Mouse (Mus musculus) stomach, embryonic 16.5 days (tissue): Measurements from ENCODE around the gene Reck. TPM values are rescaled to one million over a fixed set of nuclear protein-coding genes. Genes with fewer than 3 reads are reported as not detected.
A peak's percentile ranks its signal among the peaks of the same experiment; 100 is the strongest.

ENCODE experiments used
- ATAC-seq: fragments of 200-750 bp; cut with Nextera tagmentation; 2 replicates; pipeline ENCODE4 v1.8.0; 2017; ENCODE audit warnings: moderate number of reproducible peaks, moderate TSS enrichment; ENCODE audit not compliant: insufficient read depth, low FRiP score
- H3K27ac ChIP-seq: fragments of 300-500 bp; sonication (generic); 2 replicates; pipeline ENCODE4 v1.5.1; 2014; ENCODE audit warnings: low read length
- H3K27me3 ChIP-seq: fragments of 300-500 bp; sonication (generic); 2 replicates; pipeline ENCODE4 v1.6.1; 2014; ENCODE audit warnings: low read length, control low read depth, mixed read lengths; ENCODE audit not compliant: control insufficient read depth, insufficient read depth
- H3K36me3 ChIP-seq: fragments of 300-500 bp; sonication (generic); 2 replicates; pipeline ENCODE4 v1.6.1; 2014; ENCODE audit warnings: low read length; ENCODE audit not compliant: control insufficient read depth, insufficient read depth
- H3K4me1 ChIP-seq: fragments of 300-500 bp; sonication (generic); 2 replicates; pipeline ENCODE4 v1.6.1; 2014; ENCODE audit warnings: low read length, control low read depth, mixed read lengths; ENCODE audit not compliant: control insufficient read depth, insufficient read depth
- H3K4me2 ChIP-seq: fragments of 300-500 bp; sonication (generic); 2 replicates; pipeline ENCODE4 v1.6.1; 2014; ENCODE audit warnings: low read depth, low read length, mixed read lengths
- H3K4me3 ChIP-seq: fragments of 300-500 bp; sonication (generic); replicated peaks from 2 replicates; pipeline ENCODE4 v1.5.1; 2014; ENCODE audit warnings: mild to moderate bottlenecking, low read length
- H3K9ac ChIP-seq: fragments of 300-500 bp; sonication (generic); 2 replicates; pipeline ENCODE4 v1.6.1; 2014; ENCODE audit warnings: low read length
- H3K9me3 ChIP-seq: fragments of 300-500 bp; sonication (generic); replicated peaks from 2 replicates; pipeline ENCODE4 v1.6.1; 2016; ENCODE audit warnings: low read length, control low read depth; ENCODE audit not compliant: control insufficient read depth
- WGBS: fragments of 180-500 bp; shearing (Covaris S2); extraction: QIAGEN DNeasy Blood & Tissue Kit; methylation state at CpG from one replicate; pipeline ENCODE4 v1.1.7; 2014; 5-methylcytosine and 5-hydroxymethylcytosine counted together
- polyA plus RNA-seq: library from polyadenylated mRNA; unstranded; fragments of >200 nt; fragmentation: Nextera tagmentation; extraction: Ambion mirVana; gene quantifications from 2 replicates; pipeline ENCODE4 v1.2.1, GENCODE M21; 2015

Reck gene
- polyA plus RNA-seq, 1 experiment from 2014 or later, result 23.8 TPM

GRCm38 (mm10) chr4:43959523-43960179 is 84.3 kb downstream of the Reck start:
- H3K4me3 ChIP-seq, result peak overlapping the region; percentile 71; the same call in 1 of the 2 replicates
- no peaks in the 10 kb centered on the region for H3K36me3 ChIP-seq
- H3K9me3 ChIP-seq, result no peaks in the 10 kb centered on the region
- H3K4me1 ChIP-seq, result peaks cover 38% of the 10 kb centered on the region
- no peak for ATAC-seq
- H3K27ac ChIP-seq, result peak overlapping the region; percentile 34
- WGBS, result 45% methylated on average over 9 of the region's 9 CpGs
- H3K9ac ChIP-seq, result peak overlapping the region; percentile 61
- H3K27me3 ChIP-seq, result no peaks in the 10 kb centered on the region
- peak overlapping the region; percentile 89 for H3K4me2 ChIP-seq

GRCm38 (mm10) chr4:43960207-43960606 is 84.9 kb downstream of the Reck start:
- H3K4me1 ChIP-seq, result peaks cover 43% of the 10 kb centered on the region

DNA sequence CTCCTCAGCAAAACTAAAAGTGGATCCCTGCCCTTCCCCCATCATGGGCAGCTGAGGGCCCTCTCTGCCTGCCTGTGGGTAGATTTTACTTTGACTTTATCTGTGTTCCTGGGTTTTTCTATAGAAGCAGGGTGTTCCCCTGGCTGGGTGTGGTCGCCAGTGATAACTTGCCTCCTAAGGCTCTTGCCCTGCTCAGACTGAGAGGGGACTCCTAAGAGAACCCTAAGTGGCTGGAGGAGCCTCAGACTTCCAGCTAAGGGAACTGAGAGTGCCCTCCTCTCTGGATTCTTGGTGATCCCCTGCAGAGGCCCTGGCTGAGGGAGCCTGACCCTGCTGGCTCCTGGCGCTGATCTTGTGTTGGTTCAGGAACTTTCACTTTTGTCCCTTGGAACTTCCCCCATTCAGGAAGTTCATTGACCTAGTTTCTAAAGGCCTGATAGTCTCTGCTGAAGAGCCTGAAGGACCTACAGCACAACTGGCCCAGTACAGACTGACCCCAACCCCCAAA is 89.0 kb downstream of the Reck start:
- peak; percentile 48; the same call in 1 of the 2 replicates for ATAC-seq
- no peaks in the 10 kb centered on the region for H3K9me3 ChIP-seq
- H3K27ac ChIP-seq, result peak overlapping the region; percentile 88
- WGBS, result 37% methylated on average over 2 of the region's 2 CpGs
- no peaks in the 10 kb centered on the region for H3K27me3 ChIP-seq
- peak overlapping the region; percentile 56 for H3K9ac ChIP-seq
- no peaks in the 10 kb centered on the region for H3K36me3 ChIP-seq
- peak overlapping the region; percentile 36 for H3K4me2 ChIP-seq
- H3K4me1 ChIP-seq, result peaks cover 51% of the 10 kb centered on the region
- 0 out of 2 replicates have a peak overlapping the region, but pooled peaks have one; percentile 5 for H3K4me3 ChIP-seq

More at GRCm38 (mm10) chr4:43960207-43960606, 84.9 kb downstream of the Reck start:
- Histone ChIP-seq H3K4me2 (peak overlapping the region; percentile 89), H3K9me3 (no peaks in the 10 kb centered on the region), H3K9ac (peak overlapping the region; percentile 61; the same call in 1 of the 2 replicates), H3K36me3 (no peaks in the 10 kb centered on the region), H3K27me3 (no peaks in the 10 kb centered on the region), H3K4me3 (0 out of 2 replicates have a peak overlapping the region, but pooled peaks have one; percentile 71), H3K27ac (peak overlapping the region; percentile 34; the same call in 1 of the 2 replicates)
- ATAC-seq, result no peak
- WGBS, result 58% methylated on average over 6 of the region's 6 CpGs

DNA sequence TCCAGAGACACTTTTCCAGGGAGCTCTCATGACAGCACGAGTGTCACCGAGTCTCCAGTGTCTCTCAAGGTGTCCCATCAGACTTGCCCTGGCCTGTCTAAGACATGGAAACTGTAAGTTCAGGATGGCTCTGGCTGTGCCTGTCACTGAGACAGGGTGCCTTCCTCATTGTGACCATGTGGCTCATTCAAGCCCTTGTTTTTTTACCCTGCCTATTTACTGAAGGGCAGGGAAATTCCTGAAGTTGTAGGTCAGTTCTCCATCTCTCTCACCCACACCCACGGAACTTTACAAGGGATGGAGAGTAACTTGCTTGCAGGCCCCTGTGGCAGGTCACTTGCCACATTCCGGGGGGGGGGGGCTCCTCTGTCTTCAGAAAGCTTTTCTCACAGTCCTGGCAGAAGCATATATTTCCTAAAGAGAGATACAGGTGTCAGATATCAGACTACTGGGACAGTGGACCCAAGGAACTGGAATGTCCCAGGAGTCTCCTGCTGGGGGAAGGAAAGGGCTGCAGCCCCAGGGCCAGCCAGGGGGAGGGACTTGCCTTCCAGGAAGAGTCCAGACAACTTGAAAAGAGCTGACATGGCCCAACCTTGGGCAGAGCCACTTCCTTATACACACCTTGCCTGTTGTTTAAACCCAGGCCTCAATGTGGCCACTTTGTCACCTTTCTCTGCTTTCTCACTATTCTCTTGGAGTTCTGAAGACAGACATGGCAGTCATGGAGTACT is 89.8 kb downstream of the Reck start:
- Histone ChIP-seq H3K27me3 (no peaks in the 10 kb centered on the region), H3K4me1 (peaks cover 49% of the 10 kb centered on the region), H3K9ac (peak overlapping the region; percentile 56; the same call in 1 of the 2 replicates), H3K36me3 (no peaks in the 10 kb centered on the region), H3K27ac (peak overlapping the region; percentile 88), H3K4me3 (no peak overlapping the region), H3K4me2 (0 out of 2 replicates have a peak overlapping the region, but pooled peaks have one; percentile 36), H3K9me3 (no peaks in the 10 kb centered on the region)
- peak; percentile 59; the same call in 1 of the 2 replicates for ATAC-seq
- WGBS, result 45% methylated on average over 4 of the region's 4 CpGs

DNA sequence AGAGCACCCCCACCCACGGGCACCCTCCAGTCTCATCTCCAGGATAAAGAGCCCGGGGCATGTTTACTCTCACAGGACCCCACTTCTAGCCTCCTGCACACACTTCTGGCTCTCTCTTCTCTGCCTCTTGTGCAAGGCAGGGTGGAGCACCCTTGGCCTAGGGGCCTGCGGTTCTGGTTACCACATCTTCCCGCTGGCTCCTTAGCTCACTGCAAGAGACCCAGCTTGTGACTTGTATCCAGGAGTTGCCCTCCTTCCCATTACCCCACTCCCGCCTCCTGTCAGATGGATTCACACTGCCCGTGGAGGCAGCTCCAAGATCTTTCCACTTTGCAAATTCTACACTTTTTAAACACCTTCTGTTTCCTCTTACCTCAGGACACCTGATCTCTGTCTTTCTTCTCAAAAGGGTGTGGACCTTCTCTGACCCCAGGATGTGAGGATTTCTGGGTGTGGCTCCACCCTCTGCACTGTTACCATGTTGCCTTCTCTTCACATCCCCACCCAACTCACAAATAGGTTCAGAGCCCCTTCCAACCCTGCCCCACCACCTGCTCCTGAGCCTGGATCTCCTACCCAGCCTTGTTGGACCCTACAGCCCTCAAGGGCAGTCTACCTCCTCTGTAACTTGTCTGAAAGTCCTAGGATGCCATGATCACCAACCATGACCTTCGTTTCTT is 90.7 kb downstream of the Reck start:
- H3K36me3 ChIP-seq, result no peaks in the 10 kb centered on the region
- 75% methylated on average over 7 of the region's 7 CpGs for WGBS
- no peak overlapping the region for H3K4me2 ChIP-seq
- H3K27me3 ChIP-seq, result no peaks in the 10 kb centered on the region
- peak overlapping the region; percentile 88 for H3K27ac ChIP-seq
- no peak overlapping the region for H3K4me3 ChIP-seq
- H3K9me3 ChIP-seq, result no peaks in the 10 kb centered on the region
- ATAC-seq, result no peak
- H3K9ac ChIP-seq, result peak overlapping the region; percentile 43; the same call in 1 of the 2 replicates
- peaks cover 49% of the 10 kb centered on the region for H3K4me1 ChIP-seq

DNA sequence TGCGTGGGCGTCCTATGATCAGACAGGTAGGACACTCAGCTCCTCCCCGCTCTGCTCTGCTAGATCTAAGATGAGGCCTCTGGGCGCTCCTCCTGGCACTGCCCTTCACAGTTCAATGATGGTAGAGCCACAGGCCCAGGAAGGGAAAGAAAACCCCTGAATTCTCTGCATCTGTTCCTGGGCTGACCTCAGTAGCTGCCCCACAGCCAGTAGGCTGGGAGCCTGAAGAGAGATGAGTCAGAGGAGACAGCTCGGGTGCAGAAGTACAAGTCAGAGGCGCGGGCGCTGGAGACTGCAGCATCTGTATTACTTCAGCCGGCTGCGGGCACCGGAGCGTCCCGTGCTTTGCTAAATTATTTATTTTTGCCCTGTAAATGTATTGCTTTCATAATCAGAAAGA is 93.3 kb downstream of the Reck start:
- Histone ChIP-seq H3K4me2 (no peak overlapping the region; the same call in 1 of the 2 replicates), H3K36me3 (no peaks in the 10 kb centered on the region), H3K4me3 (no peak overlapping the region), H3K27me3 (no peaks in the 10 kb centered on the region), H3K27ac (peak overlapping the region; percentile 81), H3K4me1 (peaks cover 59% of the 10 kb centered on the region), H3K9ac (0 out of 2 replicates have a peak overlapping the region, but pooled peaks have one; percentile 26), H3K9me3 (no peaks in the 10 kb centered on the region)
- no peak for ATAC-seq
- 50% methylated on average over 13 of the region's 13 CpGs for WGBS

DNA sequence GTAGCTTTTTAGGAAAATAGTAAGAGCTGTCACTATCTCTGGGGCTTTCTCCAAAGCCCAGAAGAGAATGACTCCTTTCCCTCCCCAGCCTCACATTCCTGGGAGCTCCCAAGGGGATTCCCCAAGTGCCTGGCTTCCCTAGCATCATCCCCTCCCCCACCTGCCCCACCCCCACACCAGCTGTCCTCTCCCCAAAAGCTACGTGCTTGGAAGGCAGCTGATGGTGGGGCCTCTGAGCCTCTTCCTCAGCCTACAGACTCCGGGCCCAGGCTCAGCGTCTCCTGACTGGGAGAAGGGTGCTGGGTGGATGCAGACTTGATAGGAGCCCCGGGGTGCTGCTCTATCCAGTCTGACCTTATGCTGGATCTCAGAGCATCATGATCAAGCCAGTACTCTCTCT is 94.0 kb downstream of the Reck start:
- H3K4me3 ChIP-seq, result no peak overlapping the region
- H3K4me2 ChIP-seq, result no peak overlapping the region
- H3K9me3 ChIP-seq, result no peaks in the 10 kb centered on the region
- no peak for ATAC-seq
- H3K36me3 ChIP-seq, result no peaks in the 10 kb centered on the region
- 27% methylated on average over 4 of the region's 4 CpGs for WGBS
- H3K4me1 ChIP-seq, result peaks cover 57% of the 10 kb centered on the region
- H3K27me3 ChIP-seq, result no peaks in the 10 kb centered on the region
- peak overlapping the region; percentile 60; the same call in 1 of the 2 replicates for H3K27ac ChIP-seq
- H3K9ac ChIP-seq, result 0 out of 2 replicates have a peak overlapping the region, but pooled peaks have one; percentile 39

GRCm38 (mm10) chr4:43970393-43971330 is 95.3 kb downstream of the Reck start:
- 90% methylated on average over 20 of the region's 20 CpGs for WGBS
- no peaks in the 10 kb centered on the region for H3K9me3 ChIP-seq
- no peak overlapping the region for H3K27ac ChIP-seq

More at GRCm38 (mm10) chr4:43970393-43971330, 95.3 kb downstream of the Reck start:
- no peak overlapping the region for H3K4me3 ChIP-seq
- H3K4me2 ChIP-seq, result no peak overlapping the region
- no peak overlapping the region for H3K9ac ChIP-seq
- peaks cover 52% of the 10 kb centered on the region for H3K4me1 ChIP-seq
- H3K36me3 ChIP-seq, result no peaks in the 10 kb centered on the region
- H3K27me3 ChIP-seq, result no peaks in the 10 kb centered on the region
- no peak for ATAC-seq
